Mouse (Mus musculus): ENCODE results near the gene Ttc7. TPM values are rescaled to one million over a fixed set of nuclear protein-coding genes. Genes with fewer than 3 reads are reported as not detected.

The Ttc7 gene
- total RNA-seq (2021): 10 to 100 TPM; 10.0 to 11.9 TPM
- long read RNA-seq, experiment 1, full-length matches to known transcripts: 7 of 14 reads
- long read RNA-seq, experiment 1, partial matches to known transcripts: 1 of 14 reads
- long read RNA-seq, experiment 1, other reads (novel, unspliced or antisense): 6 of 14 reads
- long read RNA-seq, experiment 2, full-length matches to known transcripts: 6 of 14 reads
- long read RNA-seq, experiment 2, partial matches to known transcripts: 5 of 14 reads
- long read RNA-seq, experiment 2, other reads (novel, unspliced or antisense): 3 of 14 reads

DNA sequence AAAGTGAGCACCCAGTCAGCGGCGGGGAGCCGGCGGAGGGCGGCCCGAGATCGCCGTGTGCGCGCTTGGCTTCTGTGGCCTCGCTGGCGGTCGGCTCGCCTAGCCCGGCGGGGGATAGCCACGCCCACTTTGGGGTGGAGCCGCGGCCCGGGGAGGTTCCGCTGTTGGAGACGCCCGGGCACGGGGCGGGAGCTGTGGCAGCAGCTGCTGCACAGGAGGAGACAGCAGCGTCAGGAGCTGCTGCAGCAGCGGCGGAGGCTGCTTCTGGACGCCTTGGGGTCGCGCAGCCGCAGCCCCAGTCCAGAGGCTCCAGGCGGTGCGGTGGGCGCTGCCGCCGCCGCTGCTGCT is at the start of gene Ttc7:
Gene Ttc7 (plus strand): TSS at position 181 of the 348 bp plus-strand sequence.
- DNase-seq (ENCODE audit: low spot score in 2 of 2): peak; percentile 93 to 95

GRCm38 (mm10) chr17:87235019-87235418 is 47.7 kb upstream of the Ttc7 start:
- DNase-seq (ENCODE audit: low spot score in 2 of 2): no peak

DNA sequence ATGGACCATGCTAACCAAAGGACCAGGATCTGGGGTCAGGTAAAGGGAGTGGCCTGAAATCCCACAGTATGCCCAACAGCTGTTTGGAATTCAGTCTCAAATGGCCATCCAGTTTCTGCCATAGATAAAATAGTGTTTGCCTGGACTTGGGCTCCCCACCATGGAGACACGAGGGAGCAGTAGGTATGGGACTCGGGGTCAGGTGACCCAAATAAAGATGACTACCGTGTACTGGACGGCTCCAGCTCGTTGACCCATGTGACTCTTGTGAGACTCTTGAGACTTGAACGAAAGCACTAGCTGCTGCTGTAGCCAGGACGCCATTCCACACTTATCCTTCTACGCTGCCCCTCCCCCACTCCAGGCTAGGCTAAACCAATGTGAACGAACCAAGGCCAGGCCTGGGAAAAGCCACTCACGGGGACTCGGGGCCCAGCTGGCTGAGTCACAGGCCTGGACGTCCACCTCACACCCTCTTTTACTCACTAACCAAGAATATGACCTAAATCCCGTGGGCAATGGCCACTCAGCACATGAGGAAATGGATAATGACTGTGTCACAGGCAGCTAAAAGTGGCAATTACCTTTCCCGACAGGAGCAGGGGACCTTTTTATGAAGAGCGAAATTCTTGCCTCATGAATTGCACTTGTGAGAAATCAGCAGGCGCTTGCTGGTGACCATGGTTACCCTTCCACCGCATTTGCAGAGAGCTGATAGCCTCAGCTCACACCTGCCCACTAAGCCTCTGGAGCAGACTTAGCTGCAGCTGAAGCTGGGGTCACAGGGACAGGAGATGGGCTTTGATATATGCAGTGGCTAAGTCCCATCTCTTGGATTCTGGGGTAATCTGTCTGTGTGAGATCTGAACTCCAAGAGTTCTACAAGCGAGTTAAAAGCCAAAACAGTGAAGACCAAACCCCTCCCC is 45.7 kb upstream of the Ttc7 start:
- peak in 1 of 2 experiments; percentile 26 for DNase-seq (ENCODE audit: low spot score in 2 of 2)

DNA sequence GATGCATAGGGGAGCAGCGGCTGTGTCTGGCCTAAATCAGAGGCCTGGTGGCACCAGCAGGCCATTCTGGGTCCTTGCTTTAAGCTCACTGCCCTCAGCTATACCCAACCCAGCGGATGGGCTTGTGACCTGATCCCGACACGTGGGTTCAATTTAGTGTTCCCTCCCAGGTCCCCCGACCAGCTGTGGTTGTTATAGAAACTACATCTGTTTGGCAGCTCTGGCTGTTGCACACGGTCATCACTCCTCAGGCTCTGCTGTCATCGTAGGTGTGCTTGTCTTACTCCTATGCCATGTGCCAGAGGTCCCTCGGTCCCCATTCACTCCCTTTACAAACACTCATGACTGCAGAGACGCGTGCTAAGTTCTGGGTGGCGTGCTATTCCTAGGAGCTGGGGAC is 44.9 kb upstream of the Ttc7 start:
- DNase-seq (ENCODE audit: low spot score in 2 of 2): no peak

GRCm38 (mm10) chr17:87246103-87246502 is 36.6 kb upstream of the Ttc7 start:
- DNase-seq (ENCODE audit: low spot score in 2 of 2): no peak

GRCm38 (mm10) chr17:87254384-87254783 is 28.3 kb upstream of the Ttc7 start:
- DNase-seq (ENCODE audit: low spot score in 2 of 2): no peak

GRCm38 (mm10) chr17:87255672-87256071 is 27.0 kb upstream of the Ttc7 start:
- no peak for DNase-seq (ENCODE audit: low spot score in 2 of 2)

GRCm38 (mm10) chr17:87263401-87263800 is 19.3 kb upstream of the Ttc7 start:
- DNase-seq (ENCODE audit: low spot score in 2 of 2): no peak

DNA sequence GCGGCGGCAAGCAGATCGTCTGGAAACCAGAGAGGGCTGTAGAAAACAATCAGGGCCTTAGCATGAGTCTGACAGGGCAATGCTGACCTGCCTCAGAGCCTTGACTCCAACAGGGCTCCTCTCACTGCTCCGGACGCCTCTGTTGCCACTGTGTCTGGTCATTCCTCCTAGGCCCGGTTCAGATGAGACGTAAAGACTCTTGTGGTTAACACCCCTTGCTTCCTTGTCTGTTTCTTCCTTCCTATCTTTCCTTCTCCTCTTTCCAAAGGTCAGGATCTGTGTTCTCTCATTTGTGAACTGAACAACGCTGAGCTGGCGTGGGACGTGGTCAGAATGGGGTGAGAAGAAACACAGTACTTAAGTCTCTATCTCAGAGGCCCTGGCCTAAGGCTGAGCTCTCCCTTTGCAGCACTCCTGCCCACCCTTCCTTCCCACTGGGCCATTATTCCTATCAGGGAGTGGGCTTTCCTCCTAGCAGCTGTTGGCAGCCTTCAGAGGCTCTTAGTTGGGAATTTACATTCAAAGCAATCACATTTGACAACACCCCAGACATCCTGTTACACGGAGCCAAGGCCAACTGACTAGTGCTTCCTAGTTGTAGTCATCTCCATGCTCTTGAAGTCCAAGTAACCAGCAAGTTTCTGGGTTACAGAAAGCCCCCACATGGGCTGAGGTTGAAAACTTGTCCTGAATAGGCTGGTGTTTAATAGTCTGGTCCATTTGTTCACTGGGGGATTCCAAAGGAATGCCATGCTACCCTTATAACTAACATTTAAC is 18.4 kb upstream of the Ttc7 start:
- no peak for DNase-seq (ENCODE audit: low spot score in 2 of 2)

GRCm38 (mm10) chr17:87264927-87265791 is 17.5 kb upstream of the Ttc7 start:
- DNase-seq (ENCODE audit: low spot score in 2 of 2): peak; percentile 10 to 21

DNA sequence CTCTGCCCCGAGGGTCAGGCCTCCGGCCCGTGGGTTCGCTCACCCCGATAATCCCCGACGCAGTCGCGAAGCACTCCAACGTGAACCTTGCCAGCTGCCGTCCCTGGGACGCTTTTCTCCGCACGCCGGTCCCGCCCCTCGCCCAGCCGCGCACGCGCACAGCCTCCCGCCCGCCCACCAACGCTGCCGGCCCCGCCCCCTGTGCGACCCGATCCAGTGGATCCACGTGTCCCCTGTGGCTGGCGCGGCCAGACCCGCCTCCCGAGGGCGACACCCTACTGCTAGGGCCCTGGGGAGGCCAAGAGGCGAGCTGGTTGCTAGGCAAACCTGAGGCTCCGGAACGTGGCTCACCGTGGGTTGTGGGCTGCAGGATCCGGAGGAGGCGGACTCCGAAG is 16.9 kb upstream of the Ttc7 start, which contains the start of gene Mcfd2:
Gene Mcfd2 (minus strand): TSS at position 144 of the 395 bp plus-strand sequence.
- peak; percentile 88 to 91 for DNase-seq (ENCODE audit: low spot score in 2 of 2)

GRCm38 (mm10) chr17:87269454-87269853 is 13.2 kb upstream of the Ttc7 start:
- DNase-seq (ENCODE audit: low spot score in 2 of 2): no peak

DNA sequence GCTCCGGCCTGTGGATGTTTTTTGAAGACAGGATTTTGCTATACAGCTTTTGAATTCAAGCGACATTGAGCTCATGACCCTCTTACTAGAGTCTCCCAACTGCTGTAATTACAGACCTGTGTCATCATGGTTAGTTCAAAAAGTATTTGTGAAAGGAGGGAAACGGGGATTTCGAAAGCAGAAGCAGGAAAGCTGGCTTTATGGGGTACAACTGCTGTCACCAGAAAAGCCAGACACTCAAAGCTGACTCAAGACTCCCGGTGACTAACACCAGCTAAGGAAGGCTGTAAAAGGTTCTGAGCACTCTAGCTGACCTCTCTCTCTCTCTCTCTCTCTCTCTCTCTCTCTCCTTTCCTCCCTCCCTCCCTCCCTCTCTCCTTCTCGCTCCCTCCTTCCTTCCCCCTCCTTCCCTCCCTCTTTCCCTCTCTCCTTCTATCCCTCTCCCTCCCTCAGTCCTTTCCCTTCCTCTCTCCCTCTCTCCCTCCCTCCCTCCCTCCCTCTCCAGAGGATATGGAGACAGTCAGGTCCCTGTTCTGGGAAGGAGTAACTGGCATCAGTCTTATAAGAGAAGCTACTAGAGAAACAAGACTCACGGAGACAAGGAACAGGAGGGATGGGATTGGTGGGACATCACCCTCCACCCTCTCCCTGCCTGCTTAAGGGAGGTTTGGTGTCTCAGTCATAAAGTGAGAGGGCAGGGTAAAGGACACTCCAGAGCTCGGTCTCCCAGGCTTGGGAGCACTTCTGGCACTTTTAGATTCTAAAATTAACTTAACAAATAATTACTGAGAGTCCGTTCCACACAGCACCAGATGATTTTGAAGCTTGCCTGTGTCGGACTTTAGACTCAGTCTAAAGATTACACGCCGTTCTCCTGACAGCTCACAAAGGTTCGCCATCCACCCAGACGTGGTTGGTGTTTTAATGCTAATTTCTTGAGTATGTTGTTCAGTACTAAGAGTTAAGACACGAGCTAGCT is 7.0 kb upstream of the Ttc7 start:
- no peak for DNase-seq (ENCODE audit: low spot score in 2 of 2)

- peak; percentile 65 to 66 for DNase-seq (ENCODE audit: low spot score in 2 of 2)
Measured at GRCm38 (mm10) chr17:87282007-87282705, 530 bp upstream of the Ttc7 start.

DNA sequence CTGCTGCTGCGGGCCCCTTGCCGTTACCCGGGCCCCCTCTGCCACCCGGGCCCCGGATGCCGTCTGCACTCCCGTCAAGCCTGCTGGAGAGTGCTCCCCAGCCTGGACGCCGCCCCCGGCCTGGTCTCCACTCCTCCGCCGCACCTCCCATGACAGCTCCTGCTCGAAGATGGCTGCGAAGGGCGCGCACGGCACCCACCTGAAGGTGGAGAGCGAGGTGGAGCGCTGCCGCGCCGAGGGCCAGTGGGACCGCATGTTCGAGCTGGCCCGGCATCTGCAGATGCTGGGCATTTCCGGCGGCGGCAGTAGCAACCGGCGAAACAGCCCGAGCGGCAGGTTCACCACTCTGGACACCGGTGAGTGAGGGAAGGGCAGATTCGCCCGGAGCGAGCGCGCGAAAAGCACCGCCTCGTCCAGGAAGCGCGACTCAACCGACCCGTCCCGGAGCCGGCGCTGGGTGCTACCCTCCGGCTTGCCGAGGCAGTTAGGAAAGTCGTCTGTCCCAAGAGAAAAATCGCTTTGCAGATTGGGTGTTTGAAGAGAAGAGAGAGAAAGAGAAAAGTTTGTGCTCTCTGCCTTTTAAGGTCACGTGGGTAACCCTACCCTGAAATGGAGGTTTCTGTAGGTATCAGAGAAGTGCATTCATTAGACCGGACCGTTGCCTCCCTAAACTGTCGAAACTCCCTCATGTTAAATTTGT is 519 bp downstream of the Ttc7 start:
- peak; percentile 46 to 58 for DNase-seq (ENCODE audit: low spot score in 2 of 2)

DNA sequence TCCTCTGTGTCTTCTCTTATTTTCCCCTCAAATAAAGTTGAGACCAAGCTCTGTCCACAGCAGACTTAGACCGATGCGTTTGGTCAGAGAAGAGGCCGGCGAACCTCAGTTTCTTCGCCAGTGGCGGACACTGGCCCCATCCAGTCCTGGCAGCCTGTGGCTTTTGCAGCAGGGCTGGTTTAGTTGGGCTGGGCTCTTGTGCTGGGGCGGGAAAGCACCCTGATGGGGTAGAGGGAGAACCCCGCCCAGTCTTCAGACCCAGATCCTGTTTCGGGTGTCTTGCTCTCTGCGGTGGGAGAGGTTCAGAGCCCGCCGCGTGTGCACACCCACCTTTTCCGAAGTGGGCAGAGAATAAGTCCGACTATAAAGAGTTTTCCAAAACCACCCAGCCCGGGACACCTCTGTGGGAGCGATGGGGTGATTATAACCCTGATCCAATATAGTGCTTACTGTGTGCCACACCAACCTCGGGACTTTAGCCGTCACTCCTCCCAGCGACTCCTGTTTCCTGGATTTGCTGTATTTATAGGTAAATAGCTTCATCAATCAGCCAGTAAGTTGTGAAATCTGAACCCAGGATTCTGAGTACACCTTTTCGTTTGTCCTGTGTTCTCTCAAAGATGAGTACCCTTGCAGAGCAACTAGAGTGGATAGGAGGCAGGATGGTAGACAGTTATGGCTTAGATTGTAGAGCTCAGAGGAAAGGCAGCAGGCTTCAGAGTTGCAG is 1.2 kb downstream of the Ttc7 start:
- no peak for DNase-seq (ENCODE audit: low spot score in 2 of 2)

DNA sequence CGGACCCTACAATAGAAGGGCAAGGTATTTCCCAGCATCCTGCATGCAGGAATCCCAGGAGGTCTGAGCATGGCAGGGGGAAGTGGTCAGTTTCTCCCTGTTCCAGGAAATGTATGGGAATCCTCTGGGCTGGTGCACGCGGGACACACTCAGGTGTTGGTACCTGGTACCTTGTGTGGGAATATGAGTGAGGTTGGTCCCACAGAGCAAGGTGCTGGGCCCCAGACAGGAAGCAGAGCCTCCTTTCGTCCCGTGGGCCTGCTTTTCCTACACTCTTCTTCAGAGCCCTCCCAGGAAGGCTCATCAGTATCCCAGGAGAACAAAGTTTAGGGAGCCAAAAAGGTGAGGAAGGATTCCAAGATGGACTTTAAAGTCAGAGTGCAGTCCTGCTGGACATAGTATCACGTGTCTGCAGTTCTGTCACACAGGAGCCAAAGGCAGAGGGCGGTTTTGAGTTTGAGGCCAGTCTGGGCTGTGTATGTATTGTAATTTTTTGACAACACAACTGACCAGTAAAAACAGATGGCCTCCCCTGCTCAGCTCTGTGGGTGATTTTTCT is 1.9 kb downstream of the Ttc7 start:
- DNase-seq (ENCODE audit: low spot score in 2 of 2): no peak
